Mouse (Mus musculus) liver, adult 2 months (tissue): ENCODE results near the gene Gm10721.
"Not testable (repeated sequence)": the region's sequence is repeated elsewhere in the genome, so short reads cannot be mapped to it uniquely, and the experiment has no call there.

ENCODE experiments used
- CTCF ChIP-seq: fragments of 200-500 bp; IDR thresholded peaks from 2 replicates; pipeline ENCODE4 v1.5.1; 2011; ENCODE audit warnings: low read depth, low read length, control low read depth
- POLR2A ChIP-seq: fragments of 200-500 bp; IDR thresholded peaks from 2 replicates; pipeline ENCODE4 v1.6.1; 2011; ENCODE audit warnings: low read length, control low read depth; ENCODE audit not compliant: insufficient read depth; ENCODE audit errors: extremely low read depth

- TF ChIP-seq CTCF, POLR2A: not testable (repeated sequence)
These were observed at the start of gene Gm10721 for GRCm38 (mm10) chr9:3012733-3013279.
